8 mouse cellular contexts compared by ENCODE assay signal in genomic region chr2:173659926-173660684, GRCm38 (mm10). TPM values are rescaled to one million over a fixed set of nuclear protein-coding genes. Genes with fewer than 3 reads are reported as not detected.
DNase-seq lines count a peak whose midpoint lies in the region; ATAC-seq and TF ChIP-seq lines count a peak whose summit lies in the region.

No protein-coding gene starts in this region.

- TF ChIP-seq CTCF in C2C12 (IDR thresholded peaks at IDR 0.05; ENCODE audit: control insufficient read depth, insufficient read depth, insufficient read length): no peak

- H3ac ChIP-seq in C2C12 (ENCODE audit: control insufficient read depth, insufficient read length, low read depth): peak overlapping the region; percentile 89

- no peaks in the 10 kb centered on the region for H3K27me3 ChIP-seq in heart, embryonic 10.5 days (ENCODE audit: insufficient read depth, poor library complexity, severe bottlenecking)
- H3K27me3 ChIP-seq in C2C12 (ENCODE audit: control insufficient read depth, insufficient read depth, insufficient read length): no peaks in the 10 kb centered on the region
- no peaks in the 10 kb centered on the region for H3K27me3 ChIP-seq in midbrain, embryonic 14.5 days (ENCODE audit: control insufficient read depth, insufficient read depth, low read length)

- peaks cover 39% of the 10 kb centered on the region for H3K4me1 ChIP-seq in heart, embryonic 10.5 days
- peaks cover 34% of the 10 kb centered on the region for H3K4me1 ChIP-seq in midbrain, embryonic 14.5 days (ENCODE audit: control insufficient read depth, insufficient read depth, low read length)

- WGBS in heart, embryonic 10.5 days: under 1% methylated on average over 47 of the region's 52 CpGs
- 2% methylated on average over 50 of the region's 52 CpGs for WGBS in midbrain, embryonic 14.5 days

- peak overlapping the region; percentile 98 for H3K27ac ChIP-seq in heart, embryonic 10.5 days
- H3K27ac ChIP-seq in midbrain, embryonic 14.5 days (replicated peaks; ENCODE audit: low read depth, low read length): no peak overlapping the region

- DNase-seq in heart, embryonic 10.5 days (ENCODE audit: low spot score): no peak
- no peak for DNase-seq in heart, postnatal 4 days
- peak; percentile 17 for DNase-seq in embryo, embryonic 9.5 days (ENCODE audit: extremely low spot score)
- DNase-seq in induced T-regulatory cell, adult 2 months (ENCODE audit: low read depth): peak; percentile 71
- no peak for DNase-seq in midbrain, embryonic 14.5 days
- no peak for DNase-seq in urinary bladder, postnatal 4 days (ENCODE audit: low spot score in 2 of 2)
- no peak for DNase-seq in layer of hippocampus, adult 9-10 months (ENCODE audit: low spot score)

- H3K9me3 ChIP-seq in heart, embryonic 10.5 days: no peaks in the 10 kb centered on the region
- H3K9me3 ChIP-seq in midbrain, embryonic 14.5 days (ENCODE audit: control insufficient read depth, low read length): no peaks in the 10 kb centered on the region

- peak overlapping the region; percentile 98 for H3K4me3 ChIP-seq in heart, embryonic 10.5 days
- peak overlapping the region; percentile 92 for H3K4me3 ChIP-seq in C2C12 (ENCODE audit: insufficient read depth, poor library complexity, severe bottlenecking)
- H3K4me3 ChIP-seq in midbrain, embryonic 14.5 days (replicated peaks; ENCODE audit: low read depth, low read length): peak overlapping the region; percentile 90

- no peak; the same call in 1 of the 2 replicates for ATAC-seq in midbrain, embryonic 14.5 days (ENCODE audit: low FRiP score, low TSS enrichment)

- H3K9ac ChIP-seq in midbrain, embryonic 14.5 days (replicated peaks; ENCODE audit: low read length): peak overlapping the region; percentile 74

- H3K4me2 ChIP-seq in midbrain, embryonic 14.5 days (ENCODE audit: low read length): peak overlapping the region; percentile 74

- peaks cover 38% of the 10 kb centered on the region for H3K36me3 ChIP-seq in heart, embryonic 10.5 days
- H3K36me3 ChIP-seq in C2C12 (ENCODE audit: control insufficient read depth, insufficient read depth): peaks cover 45% of the 10 kb centered on the region
- peaks cover 21% of the 10 kb centered on the region for H3K36me3 ChIP-seq in midbrain, embryonic 14.5 days (ENCODE audit: control insufficient read depth, insufficient read depth, low read length)

- peaks cover 53% of the 10 kb centered on the region for H3K79me2 ChIP-seq in C2C12 (ENCODE audit: control insufficient read depth, insufficient read depth)

- H3K79me3 ChIP-seq in C2C12 (ENCODE audit: low read depth): peaks cover 43% of the 10 kb centered on the region

TF ChIP-seq in C2C12, 6 proteins besides CTCF, POLR2A, EP300 and RAD21:
- TF ChIP-seq MYOD1 (IDR thresholded peaks at IDR 0.05; ENCODE audit: control insufficient read depth, insufficient read length, low read depth) (no peak), FOSL1 (IDR thresholded peaks at IDR 0.05; ENCODE audit: insufficient read depth, low read length, poor library complexity, severe bottlenecking) (no peak), MAX (IDR thresholded peaks at IDR 0.05) (no peak), USF1 (IDR thresholded peaks at IDR 0.05; ENCODE audit: low read depth) (no peak), MYOG (IDR thresholded peaks at IDR 0.05; ENCODE audit: control insufficient read depth, extremely low read depth, insufficient read length) (no peak), CEBPB (IDR thresholded peaks at IDR 0.05; ENCODE audit: low read depth) (no peak)

RNA-seq across cellular contexts. Expression of gene Rab22a, which starts 0.5 kb away (rescaled TPM):
- polyA plus RNA-seq in heart, embryonic 10.5 days (2016; fragmentation: Nextera tagmentation; extraction: Ambion mirVana): 33.0 and 33.9 TPM in 2 replicates
- total RNA-seq in heart, postnatal 4 days (2021): 10 to 100 TPM; 26.7 to 27.0 TPM
- 11.8 TPM for polyA plus RNA-seq in C2C12 (2012; fragmentation: generic; extraction: Trizol)
- polyA plus RNA-seq in midbrain, embryonic 14.5 days (2014; fragmentation: Nextera tagmentation; extraction: Ambion mirVana): 28.4 and 36.9 TPM in 2 replicates

RNA-seq across cellular contexts. Expression of gene 1700010B08Rik, which starts 59.1 kb away (rescaled TPM):
- not detected in 2 replicates for polyA plus RNA-seq in heart, embryonic 10.5 days (2016; fragmentation: Nextera tagmentation; extraction: Ambion mirVana)
- total RNA-seq in heart, postnatal 4 days (2021): not detected
- not detected for polyA plus RNA-seq in C2C12 (2012; fragmentation: generic; extraction: Trizol)
- not detected in 2 replicates for polyA plus RNA-seq in midbrain, embryonic 14.5 days (2014; fragmentation: Nextera tagmentation; extraction: Ambion mirVana)

Comparison
In these comparisons a context has a peak if more than half of its experiments do, and no peak if none do; other contexts are left out.
1. DNase-seq: peak in embryo, embryonic 9.5 days (single experiment) and induced T-regulatory cell, adult 2 months (single experiment); none in heart, embryonic 10.5 days (single experiment), heart, postnatal 4 days (single experiment), midbrain, embryonic 14.5 days (single experiment), urinary bladder, postnatal 4 days (0 of 2) and layer of hippocampus, adult 9-10 months (single experiment).
2. Peak in every context shown above with its lines, with median percentiles within 50 percentile points of each other: H3K4me3 ChIP-seq.